Mouse (Mus musculus) liver, embryonic 14.5 days (tissue): ENCODE measurements around the gene Wdr73.

ENCODE experiments used
- CTCF ChIP-seq: IDR thresholded peaks from 2 replicates; pipeline ENCODE4 v1.5.1; 2016; ENCODE audit warnings: antibody characterized with exemption, low read depth, control low read depth
- EP300 ChIP-seq: IDR thresholded peaks from 2 replicates; pipeline ENCODE4 v1.6.1; 2016; ENCODE audit warnings: antibody characterized with exemption, low read depth

- TF ChIP-seq EP300 (no peak), CTCF (no peak)
These were observed 3.9 kb downstream of the Wdr73 start for GRCm38 (mm10) chr7:80897134-80897533.
